Mouse (Mus musculus) hindbrain, embryonic 15.5 days (tissue): ENCODE measurements around the gene S100a9. TPM values are rescaled to one million over a fixed set of nuclear protein-coding genes. Genes with fewer than 3 reads are reported as not detected.

Source experiments
- ATAC-seq: fragments of 200-750 bp; cut with Nextera tagmentation; 2 replicates; pipeline ENCODE4 v1.8.0; 2017; ENCODE audit warnings: low read depth, moderate number of reproducible peaks, moderate TSS enrichment; ENCODE audit not compliant: low FRiP score
- H3K27ac ChIP-seq: fragments of 300-500 bp; sonication (generic); replicated peaks from 2 replicates; pipeline ENCODE4 v1.5.1; 2015; ENCODE audit warnings: mild to moderate bottlenecking, inconsistent platforms
- H3K27me3 ChIP-seq: fragments of 300-500 bp; sonication (generic); 2 replicates; pipeline ENCODE4 v1.6.1; 2015; ENCODE audit warnings: control low read depth, inconsistent platforms
- H3K36me3 ChIP-seq: fragments of 300-500 bp; sonication (generic); 2 replicates; pipeline ENCODE4 v1.6.1; 2015; ENCODE audit warnings: control low read depth, inconsistent platforms
- H3K4me1 ChIP-seq: fragments of 300-500 bp; sonication (generic); replicated peaks from 2 replicates; pipeline ENCODE4 v1.6.1; 2015; ENCODE audit warnings: control low read depth, inconsistent platforms
- H3K4me2 ChIP-seq: fragments of 300-500 bp; sonication (generic); 2 replicates; pipeline ENCODE4 v1.6.1; 2015; ENCODE audit warnings: moderate library complexity, mild to moderate bottlenecking, inconsistent platforms
- H3K4me3 ChIP-seq: fragments of 300-500 bp; sonication (generic); 2 replicates; pipeline ENCODE4 v1.5.1; 2015; ENCODE audit warnings: mild to moderate bottlenecking, inconsistent platforms
- H3K9ac ChIP-seq: fragments of 300-500 bp; sonication (generic); 2 replicates; pipeline ENCODE4 v1.6.1; 2015; ENCODE audit warnings: inconsistent platforms
- H3K9me3 ChIP-seq: fragments of 300-500 bp; sonication (generic); 2 replicates; pipeline ENCODE4 v1.6.1; 2016; ENCODE audit warnings: control low read depth, inconsistent platforms
- WGBS: fragments of 180-500 bp; shearing (Covaris S2); methylation state at CpG from one replicate; pipeline ENCODE4 v1.1.7; 2015; 5-methylcytosine and 5-hydroxymethylcytosine counted together
- polyA plus RNA-seq: library from polyadenylated mRNA; unstranded; fragments of >200 nt; fragmentation: Nextera tagmentation; extraction: Ambion mirVana; gene quantifications from 2 replicates; pipeline ENCODE4 v1.2.1, GENCODE M21; 2015

S100a9 gene
- 3.6 and 4.7 TPM in 2 replicates for polyA plus RNA-seq

DNA sequence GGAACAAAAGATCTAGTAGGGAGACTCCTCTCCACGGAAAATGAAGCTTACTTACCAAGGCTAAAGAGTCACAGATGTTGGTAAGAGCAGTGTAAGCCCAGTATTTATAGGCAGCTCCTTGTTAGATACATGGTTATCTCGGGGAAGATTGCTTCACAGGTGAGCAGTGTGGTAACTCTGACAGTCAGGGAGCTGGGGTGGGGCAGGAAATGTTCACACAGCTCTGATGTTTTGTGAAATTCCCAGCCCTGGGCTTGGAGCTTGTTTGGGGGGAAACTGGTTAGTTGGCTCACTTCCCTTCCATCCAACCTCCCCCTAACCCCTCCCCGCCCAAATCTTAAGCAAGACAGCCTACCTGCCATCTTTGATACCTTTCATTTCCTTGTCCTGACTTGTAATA is at the start of gene S100a9:
Gene S100a9 (minus strand): TSS at position 109 of the 400 bp plus-strand sequence.
- no peak within 1 kb of the TSS for H3K4me3 ChIP-seq
- H3K4me1 ChIP-seq: no peaks in the 10 kb centered on the region
- H3K27ac ChIP-seq: no peak within 1 kb of the TSS
- no peak within 1 kb of the TSS for H3K9ac ChIP-seq
- ATAC-seq: no peak
- no peaks in the 10 kb centered on the region for H3K9me3 ChIP-seq
- no peak within 1 kb of the TSS for H3K4me2 ChIP-seq
- H3K36me3 ChIP-seq: no peaks in the 10 kb centered on the region
- no peaks in the 10 kb centered on the region for H3K27me3 ChIP-seq
- WGBS: 70% methylated on average over 3 of the region's 3 CpGs

DNA sequence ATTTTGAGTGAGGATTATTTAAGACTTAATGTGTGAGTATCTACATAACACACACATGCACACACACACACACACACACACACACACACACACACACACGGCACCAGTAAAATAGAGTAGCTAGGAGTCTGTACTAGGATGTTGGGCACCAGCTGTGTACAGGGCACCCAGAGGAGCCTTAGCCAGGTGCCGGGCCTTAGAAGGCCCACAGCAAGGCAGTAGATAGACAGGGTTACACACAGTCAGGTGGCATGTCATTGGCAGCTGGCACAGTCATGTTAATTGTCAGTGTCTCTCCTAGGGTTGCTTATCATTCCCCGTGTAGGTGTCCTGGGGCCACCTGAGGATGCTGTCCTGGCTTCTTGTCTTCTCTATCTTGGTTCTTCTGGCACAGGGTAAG is 31.1 kb upstream of the S100a9 start, which contains the start of gene Pglyrp4:
Gene Pglyrp4 (plus strand): TSS at position 301 of the 400 bp plus-strand sequence.
- H3K4me1 ChIP-seq: no peaks in the 10 kb centered on the region
- WGBS: 87% methylated on average over 3 of the region's 3 CpGs
- ATAC-seq: no peak

DNA sequence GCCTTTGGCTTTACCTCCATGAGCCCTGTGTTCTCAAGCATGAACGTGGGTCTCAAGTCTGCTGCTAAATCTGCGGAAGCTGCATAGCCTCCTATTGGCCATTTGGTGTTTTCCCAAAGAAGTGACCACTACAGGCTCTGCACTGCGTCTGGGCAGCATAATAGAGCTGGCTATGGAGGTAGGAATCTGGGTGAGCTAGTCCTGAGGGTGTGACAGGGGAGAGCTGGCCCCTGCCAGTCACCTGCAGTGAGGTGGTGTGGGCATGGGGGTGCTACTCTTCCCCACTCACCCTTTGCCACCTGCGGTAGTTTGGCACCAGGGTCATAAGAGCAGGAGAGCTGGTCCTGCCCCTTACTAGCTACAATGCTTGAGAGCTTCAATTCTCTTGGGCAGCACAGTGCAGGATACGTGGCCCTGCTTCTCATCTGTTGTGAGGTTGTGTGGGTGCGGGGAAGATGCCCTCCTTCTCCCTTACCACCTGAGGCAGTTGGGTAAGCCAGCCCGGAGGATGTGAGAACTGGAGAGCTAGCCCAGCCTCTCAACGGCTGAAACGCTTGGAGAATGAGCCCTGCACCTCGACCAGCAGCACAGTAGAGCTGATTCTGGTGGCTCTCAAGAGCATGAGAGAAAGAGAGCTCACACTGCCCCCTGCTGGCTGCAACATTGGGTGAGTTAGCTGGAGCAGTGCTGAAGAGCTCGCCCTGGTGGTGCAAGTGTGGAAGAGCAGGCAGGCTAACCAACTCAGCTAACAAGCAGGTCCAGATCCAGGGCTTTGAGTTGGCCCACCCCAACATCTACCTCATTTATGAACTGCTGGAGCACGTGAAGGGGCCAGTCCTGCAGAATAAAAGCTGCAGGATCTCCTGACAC is 14.3 kb upstream of the S100a9 start:
- H3K4me3 ChIP-seq: no peak overlapping the region
- no peaks in the 10 kb centered on the region for H3K9me3 ChIP-seq
- 50% methylated on average over 12 of the region's 12 CpGs for WGBS
- no peaks in the 10 kb centered on the region for H3K4me1 ChIP-seq
- H3K27me3 ChIP-seq: 0 out of 2 replicates have a peak, but pooled peaks cover 3% of the 10 kb centered on the region
- peak; percentile 48; the same call in 1 of the 2 replicates for ATAC-seq
- no peak overlapping the region for H3K4me2 ChIP-seq
- H3K27ac ChIP-seq: no peak overlapping the region
- no peaks in the 10 kb centered on the region for H3K36me3 ChIP-seq
- no peak overlapping the region for H3K9ac ChIP-seq

More for the DNA sequence above, 31.1 kb upstream of the S100a9 start, which contains the start of gene Pglyrp4:
- H3K4me3 ChIP-seq: no peak within 1 kb of the TSS
- no peaks in the 10 kb centered on the region for H3K36me3 ChIP-seq
- no peak within 1 kb of the TSS for H3K4me2 ChIP-seq
- no peaks in the 10 kb centered on the region for H3K9me3 ChIP-seq
- H3K9ac ChIP-seq: no peak within 1 kb of the TSS
- no peaks in the 10 kb centered on the region for H3K27me3 ChIP-seq
- no peak within 1 kb of the TSS for H3K27ac ChIP-seq

DNA sequence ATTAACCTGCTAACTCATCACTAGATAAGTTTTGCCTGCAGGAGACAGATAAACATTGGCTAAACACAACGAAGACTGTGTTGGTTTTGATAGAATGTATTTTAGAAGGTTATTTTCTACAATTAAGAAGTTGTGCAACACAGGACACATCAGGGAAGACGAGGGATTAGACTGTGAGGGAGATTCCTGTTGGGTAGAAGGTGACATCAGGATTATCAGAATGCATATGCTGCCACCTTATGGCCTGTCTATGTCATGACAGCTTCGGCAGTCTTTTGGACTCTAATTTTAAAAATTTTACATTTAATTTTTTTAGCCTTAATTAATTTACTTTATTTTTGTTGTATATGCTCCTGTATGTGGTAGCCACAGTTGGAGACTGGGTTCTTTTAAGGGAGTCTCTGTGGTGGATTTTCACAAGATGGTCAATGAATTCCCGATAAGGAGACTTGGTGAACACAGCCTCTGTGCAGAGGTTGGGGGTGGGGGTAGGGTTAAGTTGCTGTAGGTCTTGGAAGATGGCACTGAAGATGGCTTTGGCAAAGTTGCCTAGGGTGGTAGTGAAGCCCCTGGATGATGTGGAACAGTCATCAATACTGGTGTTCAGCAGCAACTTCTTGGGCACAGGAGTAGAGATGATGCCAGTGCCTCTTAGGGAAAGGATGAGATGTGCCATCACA is 13.1 kb upstream of the S100a9 start:
- Histone ChIP-seq H3K9me3 (no peaks in the 10 kb centered on the region), H3K4me2 (no peak overlapping the region), H3K9ac (no peak overlapping the region), H3K36me3 (no peaks in the 10 kb centered on the region), H3K27me3 (0 out of 2 replicates have a peak, but pooled peaks cover 3% of the 10 kb centered on the region), H3K27ac (no peak overlapping the region), H3K4me1 (no peaks in the 10 kb centered on the region), H3K4me3 (no peak overlapping the region)
- ATAC-seq: peak; percentile 85; the same call in 1 of the 2 replicates
- WGBS: 27% methylated on average over 4 of the region's 4 CpGs

DNA sequence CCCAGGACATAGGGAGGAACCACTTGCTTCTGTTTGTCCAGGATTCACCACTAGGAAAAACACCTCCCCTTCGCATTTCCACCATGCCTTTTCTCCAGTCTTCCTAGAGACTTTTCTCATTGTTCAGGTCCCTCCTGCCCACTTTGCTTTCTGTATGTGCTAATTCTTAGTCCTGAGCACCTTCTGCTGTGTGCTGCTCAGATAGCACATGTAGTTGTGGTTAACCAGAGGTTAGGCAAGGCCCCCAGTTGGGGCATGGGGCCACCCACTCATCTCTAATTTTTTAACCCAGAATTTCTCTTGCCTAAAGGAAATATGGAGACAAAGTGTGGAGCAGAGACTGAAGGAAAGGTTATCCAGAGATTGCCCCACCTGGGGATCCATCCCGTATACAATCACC is 6.7 kb upstream of the S100a9 start:
- H3K27ac ChIP-seq: no peak overlapping the region
- 89% methylated on average over 2 of the region's 2 CpGs for WGBS
- H3K9ac ChIP-seq: no peak overlapping the region
- no peaks in the 10 kb centered on the region for H3K9me3 ChIP-seq
- no peak overlapping the region for H3K4me2 ChIP-seq
- no peak overlapping the region for H3K4me3 ChIP-seq
- H3K36me3 ChIP-seq: no peaks in the 10 kb centered on the region
- no peaks in the 10 kb centered on the region for H3K27me3 ChIP-seq
- no peaks in the 10 kb centered on the region for H3K4me1 ChIP-seq
- no peak for ATAC-seq

DNA sequence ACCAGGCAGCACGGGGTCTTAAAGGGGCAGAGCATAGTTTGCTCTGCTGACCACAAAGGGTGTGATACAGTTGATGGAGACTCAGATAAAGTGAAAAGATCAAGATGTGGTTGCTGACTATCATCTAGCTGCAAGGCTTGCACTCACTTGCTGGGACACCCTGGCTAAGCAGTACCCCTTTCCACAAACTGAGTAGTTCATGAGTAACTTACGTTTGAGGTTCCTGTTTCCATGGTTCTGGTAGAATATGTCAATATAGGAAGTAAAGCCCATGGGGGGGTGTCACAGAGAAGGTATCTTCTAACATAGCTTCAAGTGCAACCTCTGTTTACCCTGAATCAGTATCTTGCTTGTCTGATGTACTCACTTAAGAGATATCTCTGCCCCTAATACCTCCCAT is 2.0 kb downstream of the S100a9 start:
- H3K9me3 ChIP-seq: no peaks in the 10 kb centered on the region
- 78% methylated on average over 2 of the region's 2 CpGs for WGBS

DNA sequence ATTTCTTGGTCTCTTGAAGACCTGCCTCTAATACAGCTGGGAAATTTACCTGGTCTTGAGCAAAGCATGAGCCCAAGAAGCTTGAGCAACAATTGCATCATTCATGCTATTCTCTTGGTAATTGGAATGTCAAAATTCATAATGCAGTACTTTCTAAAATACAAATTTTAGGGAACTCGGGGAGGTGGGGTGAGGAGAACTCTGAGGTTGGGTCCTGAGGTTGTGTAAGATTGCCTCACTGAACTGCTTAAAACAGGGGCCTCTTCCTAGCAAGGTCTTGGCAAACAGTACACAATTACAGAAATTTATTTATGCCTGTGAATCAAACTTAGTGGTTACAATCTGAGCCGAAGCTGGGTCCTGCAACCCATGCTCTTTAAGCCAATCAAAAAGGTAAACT is 8.7 kb downstream of the S100a9 start:
- H3K4me2 ChIP-seq: no peak overlapping the region
- H3K36me3 ChIP-seq: no peaks in the 10 kb centered on the region
- H3K4me3 ChIP-seq: no peak overlapping the region
- H3K27me3 ChIP-seq: no peaks in the 10 kb centered on the region
- H3K9me3 ChIP-seq: no peaks in the 10 kb centered on the region
- WGBS: 86% methylated on average over 2 of the region's 2 CpGs
- no peak for ATAC-seq
- no peak overlapping the region for H3K9ac ChIP-seq
- H3K27ac ChIP-seq: no peak overlapping the region
- H3K4me1 ChIP-seq: no peaks in the 10 kb centered on the region

More for the DNA sequence above, 2.0 kb downstream of the S100a9 start:
- Histone ChIP-seq H3K4me2 (no peak overlapping the region), H3K9ac (no peak overlapping the region), H3K27me3 (no peaks in the 10 kb centered on the region), H3K36me3 (no peaks in the 10 kb centered on the region), H3K27ac (no peak overlapping the region), H3K4me1 (no peaks in the 10 kb centered on the region), H3K4me3 (no peak overlapping the region)
- no peak for ATAC-seq

DNA sequence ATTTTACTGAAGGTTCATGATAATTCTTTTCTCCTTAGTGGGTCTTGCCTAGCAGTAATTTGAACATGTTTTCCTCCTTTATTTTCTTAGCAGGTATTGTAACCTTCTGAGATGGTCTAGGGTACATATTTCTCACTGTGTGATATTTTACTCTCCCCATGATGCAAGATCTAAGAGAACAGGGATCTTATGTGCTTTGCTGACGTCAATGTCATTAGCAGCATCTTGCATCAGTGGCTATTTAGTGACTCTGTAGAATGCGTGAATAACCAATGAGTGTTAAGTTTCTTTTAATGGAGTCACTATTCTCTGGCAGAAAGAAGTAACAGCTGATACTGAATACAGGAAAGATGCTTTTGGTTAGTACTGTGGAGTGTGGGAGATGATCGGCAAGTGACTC is 11.6 kb downstream of the S100a9 start:
- Histone ChIP-seq H3K4me2 (no peak overlapping the region), H3K4me3 (no peak overlapping the region), H3K4me1 (no peaks in the 10 kb centered on the region), H3K36me3 (no peaks in the 10 kb centered on the region), H3K27me3 (no peaks in the 10 kb centered on the region), H3K27ac (no peak overlapping the region), H3K9me3 (no peaks in the 10 kb centered on the region), H3K9ac (no peak overlapping the region)
- WGBS: 87% methylated on average over 3 of the region's 3 CpGs
- ATAC-seq: no peak

DNA sequence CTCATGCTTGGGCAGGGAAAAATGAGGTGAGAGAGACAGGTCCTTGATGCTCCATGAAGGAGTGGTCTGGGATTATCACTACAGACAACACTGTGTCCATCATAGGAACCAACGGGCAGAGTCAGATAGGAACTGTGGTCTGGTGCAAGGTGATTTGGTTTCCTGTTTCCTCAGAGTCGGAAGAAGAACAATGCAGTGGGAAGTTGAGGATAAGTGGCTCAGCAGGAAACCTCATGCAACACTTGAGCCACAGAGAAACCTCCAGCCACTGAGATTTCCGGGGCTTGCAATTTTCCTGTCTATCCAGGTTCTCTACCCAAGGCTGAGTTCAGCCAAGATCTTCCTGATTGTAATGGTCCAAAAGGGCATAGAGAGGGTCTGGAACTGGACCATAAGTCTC is 16.9 kb downstream of the S100a9 start:
- H3K4me1 ChIP-seq: no peaks in the 10 kb centered on the region
- H3K27ac ChIP-seq: no peak overlapping the region
- no peaks in the 10 kb centered on the region for H3K27me3 ChIP-seq
- H3K4me2 ChIP-seq: no peak overlapping the region
- H3K36me3 ChIP-seq: no peaks in the 10 kb centered on the region
- H3K9ac ChIP-seq: no peak overlapping the region
- WGBS: 65% methylated on average over 3 of the region's 3 CpGs
- ATAC-seq: no peak
- H3K4me3 ChIP-seq: no peak overlapping the region
- no peaks in the 10 kb centered on the region for H3K9me3 ChIP-seq

DNA sequence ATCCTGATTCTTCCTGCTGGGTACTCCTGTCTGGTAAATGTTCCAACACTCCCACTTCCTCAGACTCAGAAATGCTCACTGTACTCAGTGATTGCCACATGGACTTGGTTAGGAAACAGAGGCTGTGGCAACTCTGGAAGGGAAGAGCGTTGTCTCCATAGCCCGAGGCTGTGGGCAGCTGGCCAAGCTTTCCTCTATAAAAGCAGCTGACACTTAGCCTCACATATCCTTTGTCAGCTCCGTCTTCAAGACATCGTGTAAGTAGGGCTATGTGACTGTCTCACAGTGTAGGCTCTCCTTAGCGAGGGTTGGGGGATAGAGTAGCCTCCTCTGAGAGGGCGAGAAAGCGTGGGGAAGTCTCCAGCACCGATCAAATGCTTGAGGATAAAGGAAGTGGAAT is 26.7 kb downstream of the S100a9 start, which contains the start of gene S100a8:
Gene S100a8 (plus strand): TSS at position 133 of the 400 bp plus-strand sequence.
- Histone ChIP-seq H3K9me3 (no peaks in the 10 kb centered on the region), H3K4me2 (no peak within 1 kb of the TSS), H3K27me3 (no peaks in the 10 kb centered on the region), H3K9ac (no peak within 1 kb of the TSS), H3K36me3 (no peaks in the 10 kb centered on the region), H3K4me3 (no peak within 1 kb of the TSS), H3K27ac (no peak within 1 kb of the TSS), H3K4me1 (no peaks in the 10 kb centered on the region)
- WGBS: 74% methylated on average over 8 of the region's 8 CpGs
- no peak for ATAC-seq

DNA sequence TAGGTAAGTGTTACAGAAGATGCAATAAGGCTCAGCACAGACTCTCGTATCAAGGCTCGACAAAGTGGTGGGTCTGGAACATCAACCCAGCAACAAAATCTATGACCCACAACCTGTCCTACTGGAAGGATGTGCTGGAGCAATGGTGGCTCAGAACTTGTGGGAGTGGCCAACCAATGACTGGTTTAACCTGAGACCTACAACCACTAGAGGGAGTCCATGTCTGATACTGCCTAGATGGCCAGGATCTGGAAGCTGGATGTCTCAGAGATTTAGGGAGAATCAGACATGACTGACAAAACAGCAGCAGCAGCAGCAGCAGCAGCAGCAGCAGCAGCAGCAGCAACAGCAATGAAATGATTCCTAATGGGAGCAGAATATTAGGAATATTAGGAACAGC is 31.3 kb downstream of the S100a9 start:
- Histone ChIP-seq H3K9ac (no peak overlapping the region), H3K4me3 (no peak overlapping the region), H3K9me3 (no peaks in the 10 kb centered on the region), H3K27ac (no peak overlapping the region), H3K4me1 (no peaks in the 10 kb centered on the region), H3K4me2 (no peak overlapping the region), H3K36me3 (no peaks in the 10 kb centered on the region), H3K27me3 (no peaks in the 10 kb centered on the region)
- WGBS: 94% methylated on average over 2 of the region's 2 CpGs
- ATAC-seq: no peak

DNA sequence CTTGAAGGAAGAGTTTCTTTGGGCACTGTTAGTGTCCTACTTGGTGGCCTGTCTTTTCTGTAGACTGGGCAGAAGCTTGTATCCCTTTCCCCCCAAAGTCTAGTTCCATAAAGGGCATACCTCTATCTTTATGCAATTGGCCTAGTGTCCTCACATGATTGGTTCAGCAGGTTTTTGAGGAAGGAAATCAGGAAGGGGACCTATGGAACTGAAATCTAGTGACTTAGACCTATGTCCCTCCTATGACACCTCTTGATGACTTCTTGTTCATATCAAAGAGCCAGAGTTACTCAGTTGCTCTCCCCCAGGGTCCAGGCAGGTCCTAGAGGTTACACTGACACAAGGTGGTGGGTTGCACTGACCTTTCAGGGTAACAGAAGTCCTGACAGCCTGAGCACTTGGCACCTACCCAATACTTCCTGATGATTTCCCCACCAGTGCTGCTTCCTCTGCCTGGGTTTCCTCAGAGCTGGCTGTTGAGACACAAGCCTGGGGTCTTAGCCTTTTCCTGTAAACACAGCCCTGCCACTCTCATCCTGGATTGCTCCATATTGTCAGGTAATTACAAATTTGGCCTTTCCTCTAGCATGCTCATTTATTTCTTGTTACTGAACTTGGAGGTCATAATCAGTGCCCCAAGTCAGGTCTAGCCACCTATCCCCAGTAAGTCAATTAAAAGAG is 36.0 kb downstream of the S100a9 start:
- ATAC-seq: no peak
- no peaks in the 10 kb centered on the region for H3K27me3 ChIP-seq
- no peaks in the 10 kb centered on the region for H3K9me3 ChIP-seq
- H3K36me3 ChIP-seq: no peaks in the 10 kb centered on the region
- H3K4me1 ChIP-seq: no peaks in the 10 kb centered on the region
- no peak overlapping the region for H3K4me3 ChIP-seq
- H3K9ac ChIP-seq: no peak overlapping the region
- no peak overlapping the region for H3K4me2 ChIP-seq
- H3K27ac ChIP-seq: no peak overlapping the region
